Mouse (Mus musculus): ENCODE measurements at regions not wholly inside any gene's neighbourhood (a gene's known extent, or its start where the extent isn't known, plus 50 kb on each side); places are given as distances from the start of the nearest gene placed in this dataset.

GRCm38 (mm10) chr9:23035901-23036610 is 186.8 kb upstream of the Bmper start:
- no peak for TF ChIP-seq POLR2A (IDR thresholded peaks at IDR 0.05; ENCODE audit: borderline replicate concordance, extremely low read depth, low read depth, low read length)
- TF ChIP-seq CTCF (IDR thresholded peaks at IDR 0.05; ENCODE audit: insufficient read depth, low read length): no peak
